Mouse (Mus musculus) cerebellum, adult 2 months (tissue): ENCODE data around the gene Ebf1.

Experiments
- CTCF ChIP-seq: fragments of 200-500 bp; IDR thresholded peaks from 2 replicates; pipeline ENCODE4 v1.5.1; 2011; ENCODE audit warnings: low read depth, mild to moderate bottlenecking, control low read depth, low read length, moderate library complexity, borderline replicate concordance; ENCODE audit not compliant: insufficient read depth
- POLR2A ChIP-seq: fragments of 200-500 bp; IDR thresholded peaks from 2 replicates; pipeline ENCODE4 v1.6.1; 2011; ENCODE audit warnings: low read length, control low read depth, borderline replicate concordance; ENCODE audit not compliant: insufficient read depth

DNA sequence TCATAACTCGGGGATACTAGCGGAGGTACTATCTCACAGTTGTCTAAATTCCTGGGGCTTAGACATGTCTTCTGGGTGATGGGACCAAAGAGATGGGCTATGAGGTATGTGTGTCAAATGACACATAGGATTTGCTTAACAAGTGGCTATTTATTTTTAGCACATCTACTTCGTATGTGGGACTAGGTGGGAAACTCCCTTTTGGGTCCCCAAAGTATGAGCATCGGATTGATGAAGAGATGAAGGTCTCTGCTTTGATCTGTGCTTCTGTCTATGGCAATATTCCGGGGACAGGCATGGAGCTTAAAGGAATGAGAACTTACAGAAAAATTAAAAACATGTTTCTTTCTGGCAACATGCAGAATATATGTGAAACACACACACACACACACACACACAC is 44.8 kb downstream of the Ebf1 start:
- no peak for TF ChIP-seq CTCF
- TF ChIP-seq POLR2A: no peak
